In the genomic region with DNA sequence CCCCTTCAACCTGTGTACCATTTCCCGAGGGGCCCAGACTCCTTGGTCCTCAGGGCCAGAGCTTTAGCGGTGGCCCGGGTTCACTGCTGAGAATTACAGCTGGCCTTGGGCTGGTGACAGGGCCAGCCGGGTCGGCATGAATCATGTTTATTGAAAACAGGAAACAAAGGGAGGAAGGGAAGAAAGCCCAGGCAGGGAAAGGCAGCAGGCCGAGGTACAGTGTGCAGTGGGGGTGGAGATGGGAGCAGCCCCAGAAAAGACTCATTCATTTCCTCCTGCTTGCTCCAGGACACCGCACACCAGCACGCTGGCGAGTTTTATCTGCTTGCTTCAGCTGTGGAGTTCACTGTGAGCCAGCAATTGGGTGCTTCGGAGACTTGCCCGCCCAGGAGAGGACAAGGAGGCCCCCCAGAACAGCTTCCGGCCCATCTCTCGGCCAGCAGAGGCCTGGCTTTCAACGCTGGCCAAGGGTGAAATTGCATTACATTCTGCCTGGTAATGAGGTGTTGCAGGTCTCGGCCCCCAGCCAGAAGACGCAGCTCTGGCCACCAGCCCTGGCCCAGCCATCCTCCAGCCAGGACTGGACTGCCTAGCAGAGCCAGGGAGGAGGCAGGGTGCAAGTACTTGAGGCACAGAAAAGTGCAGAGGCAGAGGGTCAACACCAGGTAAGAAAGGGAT, we compare ENCODE assay signal across 8 mouse cellular contexts. TPM values are rescaled to one million over a fixed set of nuclear protein-coding genes. Genes with fewer than 3 reads are reported as not detected.
DNase-seq lines count a peak whose midpoint lies in the region; ATAC-seq and TF ChIP-seq lines count a peak whose summit lies in the region.

No protein-coding gene starts in this region.

- ATAC-seq in forebrain, embryonic 16.5 days, result peak; percentile 60
- peak; percentile 63 for ATAC-seq in kidney, postnatal 0 days (replicated peaks; ENCODE audit: low FRiP score, low read depth)
- ATAC-seq in lung, embryonic 15.5 days (ENCODE audit: borderline replicate concordance, extremely low read depth, low FRiP score, low TSS enrichment), result peak; percentile 88
- ATAC-seq in megakaryocyte progenitor cell, adult 5-6 weeks (replicated peaks; ENCODE audit: poor library complexity), result no peak

- DNase-seq in heart, adult 18-20 months, result peak; percentile 6 to 24
- DNase-seq in heart, postnatal 25 days (ENCODE audit: low spot score), result no peak
- DNase-seq in cerebellum, adult 11 months, result peak; percentile 38
- DNase-seq in kidney, postnatal 0 days (ENCODE audit: low spot score), result peak; percentile 81
- DNase-seq in retina, postnatal 1 day, result peak; percentile 84

- peaks cover 8% of the 10 kb centered on the region for H3K4me1 ChIP-seq in forebrain, embryonic 16.5 days (replicated peaks; ENCODE audit: control insufficient read depth, insufficient read depth, low read length)
- peaks cover 4% of the 10 kb centered on the region; the same call in 1 of the 2 replicates for H3K4me1 ChIP-seq in kidney, postnatal 0 days (replicated peaks; ENCODE audit: insufficient read depth, low read length)
- H3K4me1 ChIP-seq in lung, embryonic 15.5 days, result peaks cover 15% of the 10 kb centered on the region

- intact Hi-C loops in heart, postnatal 25 days (cut with DNase I), result no loop called here

- TF ChIP-seq CTCF in kidney, postnatal 0 days (IDR thresholded peaks at IDR 0.05; ENCODE audit: low read depth), result no peak

- 0 out of 2 replicates have a peak overlapping the region, but pooled peaks have one; percentile 13 for H3K9ac ChIP-seq in forebrain, embryonic 16.5 days (replicated peaks; ENCODE audit: low read depth, low read length)
- H3K9ac ChIP-seq in kidney, postnatal 0 days (ENCODE audit: low read depth, low read length), result 0 out of 2 replicates have a peak overlapping the region, but pooled peaks have one; percentile 13
- H3K9ac ChIP-seq in lung, embryonic 15.5 days, result no peak overlapping the region

- 0 out of 2 replicates have a peak overlapping the region, but pooled peaks have one; percentile 37 for H3K27ac ChIP-seq in forebrain, embryonic 16.5 days (ENCODE audit: low read length)
- H3K27ac ChIP-seq in kidney, postnatal 0 days, result no peak overlapping the region; the same call in 1 of the 2 replicates
- peak overlapping the region; percentile 33; the same call in 1 of the 2 replicates for H3K27ac ChIP-seq in lung, embryonic 15.5 days

- no peak overlapping the region for H3K4me3 ChIP-seq in forebrain, embryonic 16.5 days (replicated peaks; ENCODE audit: low read length)
- no peak overlapping the region for H3K4me3 ChIP-seq in kidney, postnatal 0 days (replicated peaks; ENCODE audit: low read depth, low read length)
- no peak overlapping the region for H3K4me3 ChIP-seq in lung, embryonic 15.5 days

- no peaks in the 10 kb centered on the region for H3K9me3 ChIP-seq in forebrain, embryonic 16.5 days (ENCODE audit: control insufficient read depth, low read length)
- H3K9me3 ChIP-seq in kidney, postnatal 0 days (replicated peaks; ENCODE audit: low read length), result no peaks in the 10 kb centered on the region
- no peaks in the 10 kb centered on the region for H3K9me3 ChIP-seq in lung, embryonic 15.5 days

- 8% methylated on average over 16 of the region's 16 CpGs for WGBS in forebrain, embryonic 16.5 days
- 1% methylated on average over 16 of the region's 16 CpGs for WGBS in kidney, postnatal 0 days
- 27% methylated on average over 16 of the region's 16 CpGs for WGBS in lung, embryonic 15.5 days

- no peak overlapping the region for H3K4me2 ChIP-seq in forebrain, embryonic 16.5 days (ENCODE audit: low read length)
- H3K4me2 ChIP-seq in kidney, postnatal 0 days (ENCODE audit: low read length), result no peak overlapping the region
- H3K4me2 ChIP-seq in lung, embryonic 15.5 days, result 0 out of 2 replicates have a peak overlapping the region, but pooled peaks have one; percentile 6

- H3K27me3 ChIP-seq in forebrain, embryonic 16.5 days (replicated peaks; ENCODE audit: control insufficient read depth, insufficient read depth, low read length), result no peaks in the 10 kb centered on the region
- H3K27me3 ChIP-seq in kidney, postnatal 0 days (ENCODE audit: insufficient read depth, low read length), result no peaks in the 10 kb centered on the region
- H3K27me3 ChIP-seq in lung, embryonic 15.5 days, result no peaks in the 10 kb centered on the region

- H3K36me3 ChIP-seq in forebrain, embryonic 16.5 days (ENCODE audit: control insufficient read depth, insufficient read depth), result no peaks in the 10 kb centered on the region
- H3K36me3 ChIP-seq in kidney, postnatal 0 days (ENCODE audit: insufficient read depth, low read length), result no peaks in the 10 kb centered on the region
- H3K36me3 ChIP-seq in lung, embryonic 15.5 days, result no peaks in the 10 kb centered on the region

RNA-seq across cellular contexts. Expression of a gene that starts 18.8 kb away (rescaled TPM):
- total RNA-seq in heart, adult 18-20 months (2021), result not detected
- total RNA-seq in heart, postnatal 25 days (2021), result not detected
- polyA plus RNA-seq in forebrain, embryonic 16.5 days (2015; fragmentation: Nextera tagmentation; extraction: Ambion mirVana), result 11.8 and 12.2 TPM in 2 replicates
- polyA plus RNA-seq in kidney, postnatal 0 days (2015; fragmentation: Nextera tagmentation; extraction: Ambion mirVana), result 0.15 and 0.21 TPM in 2 replicates
- 0.10 and 0.14 TPM in 2 replicates for polyA plus RNA-seq in lung, embryonic 15.5 days (2015; fragmentation: Nextera tagmentation; extraction: Ambion mirVana)
- total RNA-seq in megakaryocyte progenitor cell, adult 5-6 weeks (2015), result not detected in 2 replicates
- not detected in 2 replicates for total RNA-seq in megakaryocyte progenitor cell, adult 5-6 weeks (2017)
